Mouse (Mus musculus) adrenal gland (tissue): ENCODE data around the gene Krtcap2.
"Not testable (repeated sequence)": the region's sequence is repeated elsewhere in the genome, so short reads cannot be mapped to it uniquely, and the experiment has no call there.

Experiments used
- intact Hi-C: fragments of 180-260 bp; cut with DNase I; formaldehyde crosslinking; loops from one replicate; pipeline ENCODE4 v1.15.1; 2025
- long read RNA-seq, 2 experiments: library from polyadenylated mRNA; unstranded; transcript quantifications; one replicate each; pipeline ENCODE4 v2.0.0; 2020; ENCODE audit warnings: borderline replicate concordance in 1 of 2; ENCODE audit not compliant: insufficient replicate concordance in 1 of 2

The Krtcap2 gene
- long read RNA-seq, experiment 1, transcript Krtcap2-201 (5 exons, 1,172 nt): major isoform, 179 of 208 reads
- long read RNA-seq, experiment 1, partial matches to known transcripts: 4 of 208 reads
- long read RNA-seq, experiment 1, other reads (novel, unspliced or antisense): 25 of 208 reads
- long read RNA-seq, experiment 2, transcript Krtcap2-201 (5 exons, 1,172 nt): major isoform, 162 of 197 reads
- long read RNA-seq, experiment 2, partial matches to known transcripts: 1 of 197 reads
- long read RNA-seq, experiment 2, other reads (novel, unspliced or antisense): 32 of 197 reads

GRCm38 (mm10) chr3:89245688-89246171 is at the start of gene Krtcap2:
Gene Krtcap2, plus strand, starts transcription at chr3:89245966.
- intact Hi-C loops: no loop called here

- intact Hi-C loops: no loop called here
Observed at GRCm38 (mm10) chr3:89195979-89196877, 49.5 kb upstream of the Krtcap2 start.

GRCm38 (mm10) chr3:89199839-89200238 is 45.9 kb upstream of the Krtcap2 start:
- intact Hi-C loops: loop anchor here (2.0 kb wide), 1 partner anchor 13 kb away; no protein-coding TSS in a partner anchor

- intact Hi-C loops: no loop called here
Observed at GRCm38 (mm10) chr3:89202253-89203141, 43.3 kb upstream of the Krtcap2 start, which contains the start of gene Gba. Gene Gba, plus strand, starts transcription at chr3:89202928.

GRCm38 (mm10) chr3:89203142-89203514 is 42.6 kb upstream of the Krtcap2 start:
- intact Hi-C loops: no loop called here

GRCm38 (mm10) chr3:89206079-89206478 is 39.7 kb upstream of the Krtcap2 start:
- intact Hi-C loops: no loop called here

- intact Hi-C loops: no loop called here
Observed at GRCm38 (mm10) chr3:89206695-89207094, 39.1 kb upstream of the Krtcap2 start.

GRCm38 (mm10) chr3:89208075-89208657 is 37.6 kb upstream of the Krtcap2 start:
- intact Hi-C loops: no loop called here

- intact Hi-C loops: no loop called here
Observed at GRCm38 (mm10) chr3:89208736-89209135, 37.0 kb upstream of the Krtcap2 start.

- intact Hi-C loops: no loop called here
Observed at GRCm38 (mm10) chr3:89209731-89210130, 36.0 kb upstream of the Krtcap2 start.

GRCm38 (mm10) chr3:89210162-89210561 is 35.6 kb upstream of the Krtcap2 start:
- intact Hi-C loops: no loop called here

- intact Hi-C loops: no loop called here
Observed at GRCm38 (mm10) chr3:89210731-89211130, 35.0 kb upstream of the Krtcap2 start.

- intact Hi-C loops: loop anchor here (2.0 kb wide), 1 partner anchor 15 kb away; no protein-coding TSS in a partner anchor
Observed at GRCm38 (mm10) chr3:89213803-89214530, 31.8 kb upstream of the Krtcap2 start.

- intact Hi-C loops: no loop called here
Observed at GRCm38 (mm10) chr3:89214681-89215411, 30.9 kb upstream of the Krtcap2 start, which contains the start of gene Thbs3. Gene Thbs3, plus strand, starts transcription at chr3:89215180.

- intact Hi-C loops: no loop called here
Observed at GRCm38 (mm10) chr3:89215853-89216252, 29.9 kb upstream of the Krtcap2 start.

- intact Hi-C loops: not testable (repeated sequence)
Observed at GRCm38 (mm10) chr3:89216407-89216806, 29.4 kb upstream of the Krtcap2 start.

- intact Hi-C loops: no loop called here
Observed at GRCm38 (mm10) chr3:89218271-89218670, 27.5 kb upstream of the Krtcap2 start.

- intact Hi-C loops: no loop called here
Observed at GRCm38 (mm10) chr3:89219546-89219945, 26.2 kb upstream of the Krtcap2 start.

- intact Hi-C loops: no loop called here
Observed at GRCm38 (mm10) chr3:89221167-89221566, 24.6 kb upstream of the Krtcap2 start.
